Comparison of ENCODE assay signal across 19 mouse cellular contexts in genomic region chr5:105742641-105743040, GRCm38 (mm10). TPM values are rescaled to one million over a fixed set of nuclear protein-coding genes. Genes with fewer than 3 reads are reported as not detected.
DNase-seq lines count a peak whose midpoint lies in the region; ATAC-seq and TF ChIP-seq lines count a peak whose summit lies in the region.
"Had no signal": no experiment of that assay in that cellular context is flagged by ENCODE, and none has a peak within 500 bp of the region (broad histone marks: within the 10 kb centered on the region; RNA-seq: fewer than 3 reads in every experiment).

No protein-coding gene starts in this region.

- H3K4me2 ChIP-seq in hindbrain, embryonic 13.5 days: no peak overlapping the region
- no peak overlapping the region for H3K4me2 ChIP-seq in lung, embryonic 15.5 days
- peak overlapping the region; percentile 34; the same call in 1 of the 2 replicates for H3K4me2 ChIP-seq in liver, postnatal 0 days (ENCODE audit: low read depth, low read length)
- H3K4me2 ChIP-seq: forebrain, embryonic 13.5 days; hindbrain, embryonic 15.5 days; neural tube, embryonic 12.5 days had no signal

- TF ChIP-seq EP300 in liver, postnatal 0 days (IDR thresholded peaks at IDR 0.05; ENCODE audit: low read depth): no peak

- peak overlapping the region; percentile 37; the same call in 1 of the 2 replicates for H3K27ac ChIP-seq in hindbrain, embryonic 13.5 days
- H3K27ac ChIP-seq in hindbrain, embryonic 10.5 days: no peak overlapping the region
- H3K27ac ChIP-seq in lung, embryonic 15.5 days: no peak overlapping the region
- peak overlapping the region; percentile 61 for H3K27ac ChIP-seq in liver, postnatal 0 days (ENCODE audit: low read depth)
- H3K27ac ChIP-seq: forebrain, embryonic 13.5 days; hindbrain, embryonic 15.5 days; liver, embryonic 14.5 days; midbrain, embryonic 10.5 days; neural tube, embryonic 12.5 days had no signal

- H3K4me3 ChIP-seq in hindbrain, embryonic 13.5 days: no peak overlapping the region
- H3K4me3 ChIP-seq in hindbrain, embryonic 10.5 days: no peak overlapping the region
- H3K4me3 ChIP-seq in lung, embryonic 15.5 days: no peak overlapping the region
- no peak overlapping the region for H3K4me3 ChIP-seq in liver, postnatal 0 days (ENCODE audit: low read depth, low read length)
- H3K4me3 ChIP-seq: forebrain, embryonic 13.5 days; hindbrain, embryonic 15.5 days; midbrain, embryonic 10.5 days; neural tube, embryonic 12.5 days had no signal

- WGBS in hindbrain, embryonic 13.5 days: 63% methylated on average over 5 of the region's 5 CpGs
- WGBS in hindbrain, embryonic 10.5 days: 74% methylated on average over 5 of the region's 5 CpGs
- WGBS in lung, embryonic 15.5 days: 56% methylated on average over 5 of the region's 5 CpGs
- WGBS in liver, postnatal 0 days (ENCODE audit: insufficient replicate concordance): 55% methylated on average over 5 of the region's 5 CpGs

- no peak for ATAC-seq in hindbrain, embryonic 13.5 days (ENCODE audit: low FRiP score)
- ATAC-seq in lung, embryonic 15.5 days (ENCODE audit: borderline replicate concordance, extremely low read depth, low FRiP score, low TSS enrichment): 0 out of 2 replicates have a peak, but pooled peaks have one; percentile 16
- ATAC-seq in liver, postnatal 0 days: peak; percentile 87
- ATAC-seq: forebrain, embryonic 13.5 days; intestine, embryonic 16.5 days had no signal

- no peaks in the 10 kb centered on the region for H3K9me3 ChIP-seq in hindbrain, embryonic 13.5 days
- no peaks in the 10 kb centered on the region for H3K9me3 ChIP-seq in hindbrain, embryonic 10.5 days
- no peaks in the 10 kb centered on the region for H3K9me3 ChIP-seq in lung, embryonic 15.5 days
- no peaks in the 10 kb centered on the region for H3K9me3 ChIP-seq in liver, postnatal 0 days (ENCODE audit: low read length)
- H3K9me3 ChIP-seq: forebrain, embryonic 13.5 days; hindbrain, embryonic 15.5 days; midbrain, embryonic 10.5 days; neural tube, embryonic 12.5 days had no signal

- no peaks in the 10 kb centered on the region for H3K27me3 ChIP-seq in hindbrain, embryonic 13.5 days
- no peaks in the 10 kb centered on the region for H3K27me3 ChIP-seq in hindbrain, embryonic 10.5 days (ENCODE audit: insufficient read depth, poor library complexity, severe bottlenecking)
- H3K27me3 ChIP-seq in lung, embryonic 15.5 days: no peaks in the 10 kb centered on the region
- H3K27me3 ChIP-seq in liver, postnatal 0 days (ENCODE audit: insufficient read depth, low read length): no peaks in the 10 kb centered on the region
- H3K27me3 ChIP-seq: CH12.LX; forebrain, embryonic 13.5 days; hindbrain, embryonic 15.5 days; neural tube, embryonic 12.5 days had no signal

- peaks cover 30% of the 10 kb centered on the region for H3K4me1 ChIP-seq in hindbrain, embryonic 13.5 days (replicated peaks)
- peaks cover 27% of the 10 kb centered on the region for H3K4me1 ChIP-seq in hindbrain, embryonic 10.5 days (replicated peaks)
- peaks cover 20% of the 10 kb centered on the region for H3K4me1 ChIP-seq in lung, embryonic 15.5 days
- H3K4me1 ChIP-seq in liver, postnatal 0 days (ENCODE audit: insufficient read depth): peaks cover 29% of the 10 kb centered on the region

- no peak for TF ChIP-seq CTCF in liver, postnatal 0 days (IDR thresholded peaks at IDR 0.05; ENCODE audit: low read depth)

- DNase-seq in hindbrain, embryonic 10.5 days (ENCODE audit: low spot score): no peak
- no peak for DNase-seq in lung, postnatal 14 days
- DNase-seq in liver, postnatal 0 days: peak; percentile 51
- DNase-seq in right cerebral cortex, postnatal 36 days (ENCODE audit: low spot score in 2 of 2): no peak
- no peak for DNase-seq in retina, postnatal 1 day
- DNase-seq: cerebellum, postnatal 14 days; gastrocnemius, postnatal 36 days; heart, postnatal 14 days; right cerebral cortex, postnatal 4 days; thymus, postnatal 36 days had no signal

- H3K36me3 ChIP-seq in hindbrain, embryonic 13.5 days: peaks cover 8% of the 10 kb centered on the region
- H3K36me3 ChIP-seq in hindbrain, embryonic 10.5 days: peaks cover 49% of the 10 kb centered on the region
- no peaks in the 10 kb centered on the region for H3K36me3 ChIP-seq in lung, embryonic 15.5 days
- no peaks in the 10 kb centered on the region for H3K36me3 ChIP-seq in liver, postnatal 0 days (replicated peaks; ENCODE audit: insufficient read depth, low read length)
- H3K36me3 ChIP-seq: hindbrain, embryonic 15.5 days had no signal

- H3K9ac ChIP-seq in hindbrain, embryonic 13.5 days: no peak overlapping the region
- no peak overlapping the region for H3K9ac ChIP-seq in lung, embryonic 15.5 days
- no peak overlapping the region for H3K9ac ChIP-seq in liver, postnatal 0 days (replicated peaks)
- H3K9ac ChIP-seq: forebrain, embryonic 13.5 days; hindbrain, embryonic 15.5 days; liver, embryonic 14.5 days; neural tube, embryonic 12.5 days had no signal

RNA-seq across cellular contexts. Expression of gene Lrrc8d, which starts 42.9 kb away (rescaled TPM):
- 32.1 and 32.8 TPM in 2 replicates for polyA plus RNA-seq in hindbrain, embryonic 13.5 days (2015; fragmentation: Nextera tagmentation; extraction: Ambion mirVana)
- 20.9 and 24.4 TPM in 2 replicates for polyA plus RNA-seq in hindbrain, embryonic 10.5 days (2016; fragmentation: Nextera tagmentation; extraction: Ambion mirVana)
- 21.0 and 21.2 TPM in 2 replicates for polyA plus RNA-seq in lung, embryonic 15.5 days (2015; fragmentation: Nextera tagmentation; extraction: Ambion mirVana)
- polyA plus RNA-seq in liver, postnatal 0 days (2015; fragmentation: Nextera tagmentation; extraction: Ambion mirVana): 11.6 TPM in 2 replicates

Comparison
In these comparisons a context has a peak if more than half of its experiments do, and no peak if none do; other contexts are left out.
1. H3K27ac ChIP-seq: peak in hindbrain, embryonic 13.5 days (single experiment) and liver, postnatal 0 days (single experiment); none in hindbrain, embryonic 10.5 days (single experiment) and lung, embryonic 15.5 days (single experiment).